Mouse (Mus musculus) adrenal gland, postnatal 36 days (tissue): ENCODE measurements around the gene Rxra. TPM values are rescaled to one million over a fixed set of nuclear protein-coding genes. Genes with fewer than 3 reads are reported as not detected.

ENCODE experiments used
- total RNA-seq, 2 experiments: library from RNA; stranded (reverse); gene quantifications; 2 replicates each; pipeline ENCODE4 v1.2.3; 2021

The Rxra gene
- total RNA-seq, 2 experiments from 2014 or later = 49.2 to 51.4 TPM

Other genes with a start within 250 kb of the Rxra start
- 10 to 100 TPM; 23.1 to 31.9 TPM for gene Vav2, start 249.4 kb upstream of the Rxra start, total RNA-seq
- gene Brd3os, start 234.1 kb upstream of the Rxra start, total RNA-seq = 10 to 100 TPM in 1 of 2 experiments, 1 to 10 TPM in 1; 9.2 to 11.4 TPM
- gene Brd3, start 168.8 kb upstream of the Rxra start, total RNA-seq = 10 to 100 TPM; 64.5 to 78.6 TPM
- gene Wdr5, start 161.3 kb upstream of the Rxra start, total RNA-seq = 10 to 100 TPM; 32.9 to 37.2 TPM
- gene Col5a1, start 210.0 kb downstream of the Rxra start, total RNA-seq = 10 to 100 TPM; 51.4 to 64.3 TPM